Mouse (Mus musculus) myocyte (in vitro differentiated cells): ENCODE measurements around the gene Scyl1.

Experiments
- E2F4 ChIP-seq: IDR thresholded peaks from one replicate; pipeline ENCODE4 v1.6.1; 2011; ENCODE audit warnings: mild to moderate bottlenecking, control low read depth, moderate library complexity; ENCODE audit not compliant: insufficient read depth
- MAX ChIP-seq: IDR thresholded peaks from one replicate; pipeline ENCODE4 v1.6.1; 2011; ENCODE audit warnings: low read depth, mild to moderate bottlenecking, control low read depth
- MYOD1 ChIP-seq, 3 experiments: IDR thresholded peaks; one replicate each; pipeline ENCODE4 v1.6.1; 2011; ENCODE audit warnings: control low read depth in 2 of 3, low read depth in 2 of 3, mild to moderate bottlenecking in 2 of 3, moderate library complexity in 1 of 3; ENCODE audit not compliant: insufficient read length in 2 of 3, control insufficient read depth in 1 of 3
- MYOG ChIP-seq, 3 experiments: IDR thresholded peaks; one replicate each; pipeline ENCODE4 v1.6.1; 2011; ENCODE audit warnings: control low read depth in 2 of 3, low read depth in 2 of 3, mild to moderate bottlenecking in 2 of 3; ENCODE audit not compliant: insufficient read length in 2 of 3, control insufficient read depth in 1 of 3, insufficient read depth in 1 of 3
- POLR2A ChIP-seq: IDR thresholded peaks from one replicate; pipeline ENCODE4 v1.6.1; 2011; ENCODE audit warnings: low read depth, mild to moderate bottlenecking, control low read depth, moderate library complexity; ENCODE audit not compliant: insufficient read length
- POLR2AphosphoS2 ChIP-seq: IDR thresholded peaks from one replicate; pipeline ENCODE4 v1.6.1; 2011; ENCODE audit warnings: low read depth, control low read depth; ENCODE audit not compliant: insufficient read length
- SRF ChIP-seq: IDR thresholded peaks from one replicate; pipeline ENCODE4 v1.6.1; 2011; ENCODE audit warnings: low read depth; ENCODE audit not compliant: control insufficient read depth, insufficient read length
- TCF3 ChIP-seq: IDR thresholded peaks from one replicate; pipeline ENCODE4 v1.6.1; 2011; ENCODE audit warnings: low read depth, control low read depth; ENCODE audit not compliant: insufficient read length
- USF1 ChIP-seq: IDR thresholded peaks from one replicate; pipeline ENCODE4 v1.6.1; 2011; ENCODE audit warnings: low read depth, mild to moderate bottlenecking, control low read depth, moderate library complexity

GRCm38 (mm10) chr19:5758878-5759403 lies 12.3 kb downstream of the Scyl1 start:
- TF ChIP-seq MAX (no peak), POLR2A (no peak), POLR2AphosphoS2 (no peak), MYOG (IDR thresholded peaks at IDR 0.05; ENCODE audit: control insufficient read depth in 1 of 3, insufficient read depth in 1 of 3, insufficient read length in 2 of 3, low read depth in 2 of 3) (no peak), USF1 (no peak), E2F4 (no peak), SRF (no peak), MYOD1 (IDR thresholded peaks at IDR 0.05; ENCODE audit: control insufficient read depth in 1 of 3, insufficient read length in 2 of 3, low read depth in 2 of 3) (no peak), TCF3 (no peak)
